Mouse (Mus musculus): ENCODE measurements around the gene Tmbim1. TPM values are rescaled to one million over a fixed set of nuclear protein-coding genes. Genes with fewer than 3 reads are reported as not detected.

Gene Tmbim1
- 74.4 and 110 TPM in 2 replicates for polyA plus RNA-seq (2012; ENCODE audit: low replicate concordance)

DNA sequence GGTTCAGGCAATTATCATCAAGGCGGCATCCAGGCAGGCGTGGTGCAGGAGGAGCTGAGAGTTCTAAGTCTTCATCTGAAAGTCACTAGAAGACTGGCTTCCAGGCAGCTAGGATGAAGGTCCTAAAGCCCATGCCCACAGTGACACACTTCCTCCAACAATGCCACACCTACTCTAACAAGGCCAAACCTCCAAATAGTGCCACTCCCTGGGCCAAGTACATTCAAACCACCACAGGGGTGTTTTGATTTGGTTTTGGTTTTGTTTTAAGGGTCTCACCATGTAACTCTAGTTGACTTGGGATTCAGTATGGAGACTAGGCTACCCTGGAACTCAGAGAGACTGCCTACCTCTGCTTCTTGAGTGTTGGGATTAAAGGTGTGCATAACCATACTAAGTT is at the start of gene Tmbim1:
TSS of gene Tmbim1 (minus strand) at position 101 of the 400 bp plus-strand sequence.

DNA sequence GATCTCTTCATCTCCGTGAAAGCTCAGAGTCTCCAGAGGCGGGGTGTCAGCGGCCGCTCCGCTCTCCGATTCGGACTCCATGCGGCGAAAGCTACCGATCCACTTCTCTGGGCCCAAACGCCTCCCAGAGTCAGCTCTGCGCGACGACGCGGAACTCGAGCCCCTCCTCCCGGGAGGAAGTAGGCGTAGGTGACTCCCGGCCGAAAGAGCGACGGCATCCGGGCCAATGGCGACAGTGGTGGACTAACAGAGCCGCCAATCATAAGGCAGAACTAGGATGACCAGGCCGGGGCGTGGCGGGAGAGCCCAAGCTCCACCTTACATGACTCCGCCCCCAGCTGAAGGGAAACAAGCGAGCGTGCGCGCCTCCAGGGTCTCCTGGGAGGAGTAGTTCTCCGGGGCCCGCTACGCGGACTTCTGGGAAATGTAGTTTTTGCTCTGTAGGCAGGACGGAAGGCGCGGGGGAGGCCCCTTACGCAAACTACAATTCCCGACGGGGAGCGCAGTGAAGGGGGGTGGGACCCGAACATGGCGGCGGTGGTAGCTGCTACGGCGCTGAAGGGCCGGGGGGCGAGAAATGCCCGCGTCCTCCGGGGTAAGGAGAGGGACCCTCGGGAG is 20.8 kb downstream of the Tmbim1 start, which contains the start of the genes Aamp and Pnkd:
TSS of gene Aamp (minus strand) at position 196 of the 618 bp plus-strand sequence.
TSS of gene Pnkd (plus strand) at position 388 of the 618 bp plus-strand sequence.

DNA sequence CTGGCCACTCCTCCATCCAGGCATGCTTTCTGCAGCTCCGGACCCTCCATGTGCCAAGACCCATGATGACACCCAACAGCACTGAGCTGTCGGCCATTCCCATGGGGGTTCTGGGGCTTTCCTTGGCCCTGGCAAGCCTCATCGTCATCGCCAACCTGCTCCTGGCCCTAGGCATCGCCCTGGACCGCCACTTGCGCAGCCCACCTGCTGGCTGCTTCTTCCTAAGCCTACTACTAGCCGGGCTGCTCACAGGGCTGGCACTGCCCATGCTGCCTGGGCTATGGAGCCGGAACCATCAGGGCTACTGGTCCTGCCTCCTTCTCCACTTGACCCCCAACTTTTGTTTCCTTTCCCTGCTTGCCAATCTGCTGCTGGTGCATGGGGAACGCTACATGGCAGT is 26.9 kb downstream of the Tmbim1 start, which contains the start of gene Gpbar1:
TSS of gene Gpbar1 (plus strand) at position 13 of the 400 bp plus-strand sequence.

Other genes starting within 250 kb of the Tmbim1 start
- gene Tns1, start 181.2 kb downstream of the Tmbim1 start, polyA plus RNA-seq (2012; ENCODE audit: low replicate concordance) = 38.2 and 54.2 TPM in 2 replicates
- 0.43 and 0.79 TPM in 2 replicates for gene Rufy4, start 180.1 kb downstream of the Tmbim1 start, polyA plus RNA-seq (2012; ENCODE audit: low replicate concordance)
- 7.7 and 9.4 TPM in 2 replicates for gene Cxcr2, start 151.6 kb downstream of the Tmbim1 start, polyA plus RNA-seq (2012; ENCODE audit: low replicate concordance)
- gene Cxcr1, start 111.0 kb downstream of the Tmbim1 start, polyA plus RNA-seq (2012; ENCODE audit: low replicate concordance) = not detected in 2 replicates
- gene Arpc2, start 69.5 kb downstream of the Tmbim1 start, polyA plus RNA-seq (2012; ENCODE audit: low replicate concordance) = 565 and 1,536 TPM in 2 replicates
- gene Gpbar1, start 27.1 kb downstream of the Tmbim1 start, polyA plus RNA-seq (2012; ENCODE audit: low replicate concordance) = 0.26 TPM in 1 of 2 replicates, not detected in the other
- gene Aamp, start 20.9 kb downstream of the Tmbim1 start, polyA plus RNA-seq (2012; ENCODE audit: low replicate concordance) = 193 and 275 TPM in 2 replicates
- gene Pnkd, start 20.7 kb downstream of the Tmbim1 start, polyA plus RNA-seq (2012; ENCODE audit: low replicate concordance) = 82.5 and 148 TPM in 2 replicates
- 0.21 TPM in 1 of 2 replicates, not detected in the other for gene Catip, start 56.5 kb upstream of the Tmbim1 start, polyA plus RNA-seq (2012; ENCODE audit: low replicate concordance)
- gene Slc11a1, start 69.6 kb upstream of the Tmbim1 start, polyA plus RNA-seq (2012; ENCODE audit: low replicate concordance) = 164 and 251 TPM in 2 replicates
- 329 and 559 TPM in 2 replicates for gene Ctdsp1, start 85.9 kb upstream of the Tmbim1 start, polyA plus RNA-seq (2012; ENCODE audit: low replicate concordance)
- gene Vil1, start 103.8 kb upstream of the Tmbim1 start, polyA plus RNA-seq (2012; ENCODE audit: low replicate concordance) = not detected in 2 replicates
- 6.1 and 9.1 TPM in 2 replicates for gene Cnot9, start 200.4 kb upstream of the Tmbim1 start, polyA plus RNA-seq (2012; ENCODE audit: low replicate concordance)
- 0.06 TPM in 1 of 2 replicates, not detected in the other for gene Plcd4, start 237.3 kb upstream of the Tmbim1 start, polyA plus RNA-seq (2012; ENCODE audit: low replicate concordance)
- 0.54 and 6.1 TPM in 2 replicates for gene Usp37, start 238.7 kb upstream of the Tmbim1 start, polyA plus RNA-seq (2012; ENCODE audit: low replicate concordance)

Data from hematopoietic multipotent progenitor cell, adult 10-12 weeks (in vitro differentiated cells).